Mouse (Mus musculus) thymus, postnatal 4 days (tissue): ENCODE measurements around the gene Fgd2.
A peak's percentile ranks its signal among the peaks of the same experiment; 100 is the strongest.
"Not testable (repeated sequence)": the region's sequence is repeated elsewhere in the genome, so short reads cannot be mapped to it uniquely, and the experiment has no call there.

Experiments used
- DNase-seq: peaks from one replicate; pipeline ENCODE4 v3.0.0; 2021

Fgd2 gene

GRCm38 (mm10) chr17:29337979-29338823 lies 22.5 kb upstream of the Fgd2 start:
- DNase-seq = peak; percentile 64

GRCm38 (mm10) chr17:29339170-29339768 lies 21.4 kb upstream of the Fgd2 start:
- no peak for DNase-seq

GRCm38 (mm10) chr17:29340406-29341261 lies 20.1 kb upstream of the Fgd2 start:
- peak; percentile 29 for DNase-seq

GRCm38 (mm10) chr17:29341591-29342003 lies 19.1 kb upstream of the Fgd2 start:
- peak; percentile 71 for DNase-seq

GRCm38 (mm10) chr17:29342010-29342910 lies 18.5 kb upstream of the Fgd2 start:
- DNase-seq = peak; percentile 14

DNA sequence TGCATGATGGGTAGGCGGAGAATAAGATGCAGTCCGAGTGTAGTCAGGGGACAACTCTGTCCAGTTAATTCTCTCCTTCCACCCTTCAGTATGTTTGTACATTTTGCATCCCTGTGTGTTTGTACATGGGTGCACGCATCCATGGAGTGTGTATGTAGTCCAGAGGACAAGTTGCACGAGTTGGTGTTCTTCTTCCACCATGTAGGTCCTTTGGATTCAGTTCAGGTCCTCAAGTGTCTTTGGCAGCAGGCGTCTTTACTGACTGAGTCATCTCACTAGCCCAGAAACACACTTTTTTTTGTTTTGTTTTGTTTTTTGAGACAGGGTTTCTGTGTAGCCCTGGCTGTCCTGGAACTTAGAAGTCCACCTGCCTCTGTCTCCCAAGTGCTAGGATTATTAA lies 17.5 kb upstream of the Fgd2 start:
- DNase-seq = no peak

- no peak for DNase-seq
Measured at GRCm38 (mm10) chr17:29345272-29345671, 15.4 kb upstream of the Fgd2 start.

GRCm38 (mm10) chr17:29346496-29347125 lies 14.1 kb upstream of the Fgd2 start:
- peak; percentile 42 for DNase-seq

DNA sequence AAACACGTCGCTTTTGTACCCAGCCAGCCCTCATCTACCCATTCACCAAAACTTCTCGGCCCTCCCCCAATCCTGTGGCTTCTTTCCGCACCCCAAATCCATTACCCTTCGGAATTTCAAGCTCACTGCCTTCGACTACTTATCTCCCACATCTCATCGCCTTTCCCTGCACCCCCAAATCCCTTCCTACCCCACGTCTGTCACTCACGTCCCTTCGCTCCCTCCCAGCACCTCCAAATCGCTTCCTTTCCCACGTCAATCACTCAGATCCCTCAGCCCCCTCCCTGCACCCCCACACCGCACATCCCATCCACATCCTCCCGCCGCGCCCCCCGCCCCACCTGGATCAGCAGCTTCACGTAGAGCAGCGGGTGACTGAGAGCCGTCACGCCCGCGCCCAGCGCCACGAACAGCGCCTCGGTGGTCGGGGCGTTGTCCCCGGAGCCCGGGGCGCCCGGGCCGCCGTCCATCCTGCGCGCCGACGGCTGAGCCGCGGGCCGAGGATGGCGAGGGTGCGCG lies 13.5 kb upstream of the Fgd2 start:
- peak; percentile 74 for DNase-seq

- DNase-seq = peak; percentile 100
Measured at GRCm38 (mm10) chr17:29347645-29348256, 13.0 kb upstream of the Fgd2 start, which contains the start of gene Mtch1. Mtch1 (minus strand) TSS chr17:29347934.

DNA sequence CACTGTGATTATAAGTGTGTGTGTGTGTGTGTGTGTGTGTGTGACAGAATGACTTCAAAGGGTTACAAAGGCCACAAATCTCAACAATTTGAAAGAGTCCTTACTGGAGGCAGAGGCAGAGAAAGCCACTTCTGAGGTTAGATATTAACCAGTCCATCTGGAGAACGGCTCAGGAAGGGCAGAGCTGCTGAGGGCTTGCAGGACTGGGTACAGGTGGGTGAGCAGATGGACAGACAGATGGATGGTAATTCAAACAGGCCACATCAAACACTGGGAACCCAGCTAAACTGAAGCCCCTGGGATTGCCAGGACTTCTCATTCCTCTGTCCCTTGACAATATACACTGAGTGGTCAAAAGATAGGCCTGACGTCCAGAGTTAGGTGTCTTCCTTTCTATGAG lies 11.7 kb upstream of the Fgd2 start:
- no peak for DNase-seq

DNA sequence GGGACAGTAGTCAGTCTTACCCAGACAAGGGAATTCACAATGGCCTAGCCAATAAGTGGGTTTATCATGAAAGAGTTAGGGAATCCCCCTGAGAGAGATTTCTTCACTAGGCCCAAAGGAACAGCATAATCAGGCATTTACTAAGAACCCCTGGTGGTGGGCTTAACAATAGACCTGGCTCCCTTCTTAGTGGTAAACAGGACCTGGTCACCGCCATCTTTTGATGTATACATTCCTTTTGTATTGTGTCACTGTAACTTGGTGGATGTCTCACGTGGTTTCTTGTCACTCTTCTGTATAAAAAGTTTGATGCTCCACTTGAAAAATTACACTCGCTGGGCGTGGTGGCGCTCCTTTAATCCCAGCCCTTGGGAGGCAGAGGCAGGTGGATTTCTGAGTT lies 9.7 kb upstream of the Fgd2 start:
- DNase-seq = not testable (repeated sequence)

DNA sequence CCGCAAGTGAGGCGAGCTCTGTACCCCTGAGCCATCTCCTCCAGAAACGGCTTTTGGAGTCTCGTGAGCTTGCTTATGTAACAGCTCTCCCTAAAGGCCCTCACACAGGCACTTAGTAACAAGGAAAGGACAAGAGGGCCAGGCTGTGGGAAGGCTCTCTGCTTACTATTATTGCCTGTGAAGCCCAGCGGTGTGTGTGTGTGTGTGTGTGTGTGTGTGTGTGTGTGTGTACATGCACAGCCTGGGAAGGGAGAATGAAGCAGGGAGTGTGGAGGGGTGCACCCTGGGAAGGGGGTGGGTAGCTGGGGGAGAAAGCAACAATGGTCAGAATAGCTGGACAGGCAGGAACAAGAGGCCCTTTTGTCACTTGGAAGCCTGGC lies 5.3 kb upstream of the Fgd2 start:
- no peak for DNase-seq

DNA sequence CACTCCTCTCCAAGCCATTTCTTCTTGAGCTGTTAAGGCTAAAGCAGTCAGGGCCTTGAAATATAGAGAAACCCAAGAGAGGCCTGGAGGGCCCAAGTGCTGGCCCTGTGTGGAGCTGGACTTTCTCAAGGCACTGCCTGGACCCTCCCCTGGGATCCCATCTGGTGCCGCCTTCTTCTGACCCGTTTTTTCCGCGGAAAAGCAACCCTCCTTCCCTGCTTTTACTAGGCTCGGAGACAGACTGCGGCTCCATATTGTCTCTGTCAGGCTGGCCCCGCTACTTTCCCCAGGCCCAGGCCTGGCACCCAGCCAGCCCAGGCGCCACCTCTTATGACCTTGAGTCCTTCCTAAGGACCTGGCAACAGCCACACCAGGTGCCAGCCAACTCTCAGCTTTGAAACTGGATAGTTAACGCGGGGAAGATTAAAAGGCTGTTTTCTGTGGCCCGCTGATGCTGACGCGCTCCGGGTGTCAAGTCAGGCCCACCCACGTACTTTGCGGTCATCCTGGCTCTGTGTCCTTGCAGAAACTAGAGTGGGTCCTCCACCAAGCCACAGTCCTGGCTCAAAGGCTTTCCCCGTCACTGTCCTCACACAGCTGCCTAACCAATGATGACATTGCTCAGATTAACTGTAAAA lies 4.8 kb upstream of the Fgd2 start:
- peak; percentile 6 for DNase-seq

GRCm38 (mm10) chr17:29356479-29356856 lies 4.2 kb upstream of the Fgd2 start:
- peak; percentile 26 for DNase-seq

- no peak for DNase-seq
Measured at GRCm38 (mm10) chr17:29356882-29357281, 3.8 kb upstream of the Fgd2 start.

GRCm38 (mm10) chr17:29358928-29359327 lies 1.8 kb upstream of the Fgd2 start:
- no peak for DNase-seq

GRCm38 (mm10) chr17:29361982-29362691 lies 1.4 kb downstream of the Fgd2 start:
- DNase-seq = peak; percentile 70

DNA sequence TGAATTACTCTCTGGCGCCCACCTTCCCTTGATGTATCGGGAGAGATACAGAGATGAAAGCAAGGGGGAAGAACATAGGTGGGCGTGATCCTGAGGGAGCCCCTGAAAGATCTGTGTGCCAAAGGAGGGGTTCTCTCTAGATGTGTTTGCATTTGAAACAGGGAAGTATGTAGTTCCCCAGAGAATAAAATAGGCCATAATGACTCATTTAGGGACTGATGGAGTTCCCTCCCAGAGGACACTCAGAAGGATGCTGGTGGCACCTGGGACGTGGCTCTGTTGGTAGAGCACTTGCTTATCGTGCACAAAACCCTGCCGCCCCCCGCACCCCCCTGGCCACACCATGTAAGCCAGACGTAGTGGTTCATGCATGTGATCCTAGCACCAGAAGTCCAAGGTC lies 2.4 kb downstream of the Fgd2 start:
- DNase-seq = no peak

GRCm38 (mm10) chr17:29365105-29365621 lies 4.4 kb downstream of the Fgd2 start:
- DNase-seq = no peak
